Mouse (Mus musculus): ENCODE measurements at regions not wholly inside any gene's neighbourhood (a gene's known extent, or its start where the extent isn't known, plus 50 kb on each side); places are given as distances from the start of the nearest gene placed in this dataset.
A peak's percentile ranks its signal among the peaks of the same experiment; 100 is the strongest.

GRCm38 (mm10) chr10:67731577-67731976, 180.9 kb downstream of the Zfp365 start:
- DNase-seq (ENCODE audit: low spot score in 2 of 2) = no peak

DNA sequence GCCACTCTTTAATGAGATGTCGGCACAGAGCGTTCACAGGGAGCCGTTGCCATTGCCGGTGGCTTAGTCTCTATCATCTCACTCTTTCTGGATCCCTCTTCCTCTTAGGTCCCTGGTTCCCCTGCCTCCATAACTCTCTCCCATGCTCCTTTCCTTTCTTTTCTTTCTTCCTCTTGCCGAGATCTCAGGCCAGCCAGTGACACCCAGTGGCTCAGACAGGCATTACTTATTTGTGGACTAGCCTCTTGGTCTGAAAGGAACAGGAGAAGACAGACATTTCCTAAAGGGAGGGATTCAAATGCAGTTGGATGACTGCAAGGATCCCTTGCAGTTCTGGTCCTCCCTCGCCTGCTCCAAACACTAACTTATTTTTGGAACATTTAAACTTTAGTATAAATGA, 180.5 kb upstream of the Ado start:
- no peak for DNase-seq (ENCODE audit: low spot score in 2 of 2)

GRCm38 (mm10) chr10:67727580-67727979, 178.8 kb upstream of the Ado start:
- no peak for DNase-seq (ENCODE audit: low spot score in 2 of 2)

- DNase-seq (ENCODE audit: low spot score in 2 of 2) = no peak
These were observed 178.0 kb upstream of the Ado start for GRCm38 (mm10) chr10:67726796-67727195.

DNA sequence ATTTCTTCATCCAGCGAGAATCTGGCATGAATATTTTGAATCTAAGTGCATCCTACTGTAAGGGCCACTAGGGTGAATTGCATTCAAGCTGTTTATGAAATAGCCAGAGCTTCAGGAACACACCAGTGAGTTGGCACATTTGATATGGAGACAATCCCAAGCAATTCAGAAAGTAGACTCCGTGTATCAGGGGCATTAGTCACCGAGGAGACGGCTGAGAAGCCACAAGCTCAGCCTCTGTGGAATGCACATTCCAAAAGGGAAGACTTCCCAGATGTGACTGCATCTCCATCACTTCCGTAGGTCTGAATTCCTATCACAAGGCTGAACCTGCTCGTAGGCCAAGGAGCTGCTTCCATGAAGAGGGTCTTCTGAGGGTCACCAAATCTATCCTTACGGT, 177.6 kb upstream of the Ado start:
- DNase-seq (ENCODE audit: low spot score in 2 of 2) = no peak

GRCm38 (mm10) chr10:67721787-67722186, 173.0 kb upstream of the Ado start:
- peak; percentile 32 to 35 for DNase-seq (ENCODE audit: low spot score in 2 of 2)

GRCm38 (mm10) chr10:67717506-67717905, 168.8 kb upstream of the Ado start:
- no peak for DNase-seq (ENCODE audit: low spot score in 2 of 2)

DNA sequence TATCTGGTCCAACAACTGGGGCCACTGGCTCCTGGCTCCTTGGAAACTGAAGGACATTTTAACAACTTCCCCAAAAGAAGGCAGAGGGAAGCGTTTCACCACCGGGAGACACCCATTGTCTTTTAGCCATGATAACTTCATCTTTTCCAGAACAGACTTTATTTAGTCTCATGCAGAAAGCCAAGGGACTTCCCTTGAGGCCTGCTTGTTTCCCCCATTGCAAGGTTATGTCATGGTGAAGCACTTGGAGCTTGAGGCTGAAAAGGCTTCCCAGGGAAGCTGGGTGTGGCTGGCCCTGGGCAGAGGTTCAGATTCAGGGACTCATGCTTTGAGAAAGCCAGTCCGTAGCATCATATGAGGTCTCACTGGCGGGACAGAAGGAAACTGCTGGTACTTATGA, 166.3 kb upstream of the Ado start:
- DNase-seq (ENCODE audit: low spot score in 2 of 2) = no peak

GRCm38 (mm10) chr10:67713098-67713497, 164.3 kb upstream of the Ado start:
- DNase-seq (ENCODE audit: low spot score in 2 of 2) = peak in 1 of 2 experiments; percentile 37

DNA sequence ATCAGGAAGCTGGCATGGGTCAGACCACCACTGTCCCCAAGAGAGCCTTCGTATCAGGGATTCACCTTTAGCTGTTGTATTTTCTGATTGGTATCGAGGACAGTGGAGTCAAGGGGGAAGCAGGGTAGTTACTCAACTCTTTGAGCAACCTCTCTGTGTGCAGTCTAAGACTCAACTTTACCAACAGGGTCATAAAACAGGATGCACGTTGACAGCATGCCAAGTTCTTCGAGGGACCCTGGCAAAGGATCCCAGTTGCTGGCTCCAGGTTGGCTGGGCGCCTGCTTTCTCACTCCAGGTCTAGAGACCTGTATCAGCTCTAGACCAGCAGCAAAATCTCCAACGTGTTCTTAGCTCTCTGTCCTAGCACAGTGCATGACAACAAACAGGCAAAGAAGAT, 163.9 kb upstream of the Ado start:
- no peak for DNase-seq (ENCODE audit: low spot score in 2 of 2)

DNA sequence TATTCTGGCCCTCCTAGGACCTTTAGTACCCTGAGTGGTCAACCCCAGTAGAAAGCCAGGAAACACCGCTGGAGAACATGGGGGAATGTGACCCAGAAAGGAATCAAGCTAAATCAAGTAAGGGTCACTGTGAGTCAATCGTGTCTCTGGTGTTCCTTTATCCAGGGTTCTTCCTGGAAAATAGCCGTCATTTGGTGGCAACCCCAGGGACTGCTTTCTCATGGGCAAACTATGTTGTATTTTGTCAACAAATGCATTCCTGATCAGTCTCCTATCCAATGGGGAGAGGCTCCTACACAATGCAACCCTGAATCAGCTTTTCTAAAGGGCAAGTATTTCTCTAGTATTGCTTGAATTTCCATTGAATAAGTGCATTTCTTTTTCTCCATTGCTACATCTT, 163.2 kb upstream of the Ado start:
- DNase-seq (ENCODE audit: low spot score in 2 of 2) = no peak

- DNase-seq (ENCODE audit: low spot score in 2 of 2) = no peak
These were observed 157.7 kb upstream of the Ado start for GRCm38 (mm10) chr10:67706436-67706835.

DNA sequence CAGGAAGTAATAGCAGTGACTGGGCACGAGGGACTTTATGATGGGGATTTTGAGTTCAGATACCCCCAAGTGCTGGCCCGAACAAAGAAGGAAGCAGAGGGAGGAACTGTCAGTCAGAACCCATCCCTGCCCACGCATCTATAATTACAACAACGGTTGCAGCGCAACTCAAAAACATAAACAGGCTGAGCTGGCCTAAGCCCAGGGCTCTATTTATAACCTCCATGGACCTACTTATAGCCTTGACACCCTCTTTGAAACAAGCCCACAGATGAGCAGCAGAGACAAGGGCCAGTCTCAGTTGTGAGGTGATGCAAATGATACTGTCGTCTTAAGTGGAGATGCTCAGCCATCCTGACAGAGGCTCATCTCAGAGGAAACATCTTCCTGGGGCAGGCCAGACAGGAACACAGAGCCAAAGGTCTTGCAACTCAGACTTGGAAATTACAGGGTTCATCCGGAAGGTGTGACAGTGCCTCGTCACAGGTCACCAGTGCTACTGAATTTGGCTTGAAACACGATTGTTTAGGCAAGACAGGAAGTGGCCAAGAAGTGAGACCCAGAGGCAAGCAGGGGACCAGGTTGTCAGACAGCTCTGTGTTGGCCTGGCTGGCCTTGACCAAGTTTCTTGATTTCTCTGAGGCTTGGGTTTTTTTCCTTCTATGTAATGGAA, 154.2 kb upstream of the Ado start:
- peak; percentile 34 to 46 for DNase-seq (ENCODE audit: low spot score in 2 of 2)

DNA sequence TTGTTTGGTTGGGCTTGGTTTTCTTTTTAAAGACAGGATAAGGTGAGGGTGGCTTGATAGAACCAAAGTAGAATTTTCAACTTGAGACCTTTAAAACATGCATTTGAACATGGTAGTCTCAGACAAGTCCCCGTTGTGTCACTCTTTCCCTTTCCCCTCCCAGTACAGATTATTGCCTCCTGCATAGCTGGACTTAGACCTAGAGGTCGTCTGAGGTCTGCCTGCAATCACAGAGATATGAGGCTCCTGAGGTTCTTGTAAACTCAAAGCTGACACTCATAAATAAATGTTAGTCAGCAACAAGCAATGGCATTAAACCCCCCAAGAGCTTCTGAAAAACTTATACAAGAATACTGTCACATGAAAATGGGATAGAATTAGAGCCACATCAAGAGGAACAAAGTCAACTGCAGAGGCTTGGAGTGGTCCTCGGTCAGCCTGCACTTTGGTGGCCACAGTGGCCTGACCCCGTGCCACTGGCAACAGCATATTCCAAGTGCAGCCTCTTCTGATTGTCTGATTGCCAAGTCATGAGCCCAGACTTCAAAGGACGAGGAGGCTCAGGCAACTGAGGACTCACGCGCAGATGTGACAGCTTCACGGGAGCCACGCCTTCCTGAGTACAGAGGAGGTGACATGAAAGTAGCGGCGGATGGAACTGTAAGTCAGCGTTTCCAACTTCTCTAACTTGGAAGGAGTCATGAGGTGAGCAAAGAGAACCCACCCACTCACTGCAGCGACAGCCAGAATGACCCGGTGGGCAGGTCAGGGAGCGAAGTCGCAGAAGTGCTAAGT, 148.8 kb upstream of the Ado start:
- no peak for DNase-seq (ENCODE audit: low spot score in 2 of 2)

DNA sequence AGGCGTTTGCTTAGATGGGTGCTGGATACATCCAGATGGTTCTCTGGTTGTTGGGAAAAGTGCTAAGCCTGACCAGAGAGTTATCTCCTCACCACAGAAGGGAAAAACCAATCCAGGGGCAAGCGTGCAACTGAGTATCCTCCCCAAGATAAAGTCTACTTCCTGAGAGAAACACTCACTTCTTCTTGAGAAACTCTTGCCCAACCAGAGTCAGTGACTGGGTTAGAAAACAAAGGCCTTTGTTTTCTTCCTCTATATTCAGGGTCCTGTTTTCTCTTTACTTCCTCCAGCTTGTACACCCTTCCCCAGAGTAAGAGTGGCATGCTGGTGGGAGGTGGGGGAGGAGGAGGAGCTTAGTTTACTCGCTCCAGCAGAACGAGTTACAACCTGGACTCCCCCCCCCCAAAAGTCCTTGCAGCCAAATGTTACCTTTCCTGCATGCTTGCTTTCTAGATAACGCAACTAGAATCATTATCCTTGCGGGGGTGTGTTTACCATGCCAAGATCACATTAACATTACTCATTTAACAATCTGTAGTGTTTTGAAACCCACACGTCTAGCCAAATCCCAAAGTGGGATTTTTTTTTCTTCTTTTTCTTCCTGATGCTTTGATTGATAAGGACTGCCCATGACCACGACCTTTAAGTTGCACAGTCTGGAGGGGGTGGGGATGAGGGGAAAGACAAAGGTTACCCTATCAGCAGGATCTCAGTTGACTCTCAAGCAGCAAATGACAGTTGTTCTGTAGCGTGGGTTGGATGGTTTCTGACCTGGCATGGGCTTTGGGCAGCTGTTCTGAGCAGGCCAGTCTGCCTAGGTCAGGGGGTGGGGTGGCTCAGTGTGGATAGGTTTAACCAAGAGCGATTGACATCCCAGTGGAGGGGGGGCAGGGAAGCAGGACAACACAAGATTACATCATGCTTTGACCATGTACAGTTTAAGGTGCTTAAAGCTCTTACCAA, 147.4 kb upstream of the Ado start:
- peak in 1 of 2 experiments; percentile 27 for DNase-seq (ENCODE audit: low spot score in 2 of 2)

DNA sequence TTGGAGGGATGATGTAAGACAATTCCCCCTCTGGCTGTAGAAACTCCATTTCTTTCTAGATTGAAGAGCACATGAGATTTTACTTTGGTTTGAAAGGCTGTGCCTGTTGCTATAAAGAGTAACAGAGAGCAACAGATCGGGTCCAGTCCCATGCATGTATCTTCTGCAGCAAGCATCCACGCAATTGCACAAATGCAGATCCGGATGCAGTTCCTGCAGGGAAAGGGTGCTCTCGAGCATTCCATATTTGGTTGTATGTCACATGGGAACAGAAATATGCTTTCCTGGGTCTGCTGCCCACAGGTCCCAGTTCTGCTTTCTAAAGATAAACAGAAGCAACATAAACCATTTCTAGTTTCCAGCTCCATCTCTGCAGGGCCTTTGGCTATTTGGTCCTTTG, 146.0 kb upstream of the Ado start:
- DNase-seq (ENCODE audit: low spot score in 2 of 2) = no peak

- peak in 1 of 2 experiments; percentile 41 for DNase-seq (ENCODE audit: low spot score in 2 of 2)
These were observed 144.8 kb upstream of the Ado start for GRCm38 (mm10) chr10:67693586-67693985.

- no peak for DNase-seq (ENCODE audit: low spot score in 2 of 2)
These were observed 141.4 kb upstream of the Ado start for GRCm38 (mm10) chr10:67689944-67690670.

- DNase-seq (ENCODE audit: low spot score in 2 of 2) = peak; percentile 45 to 59
These were observed 130.6 kb upstream of the Ado start for GRCm38 (mm10) chr10:67679382-67679781.

GRCm38 (mm10) chr10:67673450-67673849, 124.7 kb upstream of the Ado start:
- peak; percentile 71 to 78 for DNase-seq (ENCODE audit: low spot score in 2 of 2)

DNA sequence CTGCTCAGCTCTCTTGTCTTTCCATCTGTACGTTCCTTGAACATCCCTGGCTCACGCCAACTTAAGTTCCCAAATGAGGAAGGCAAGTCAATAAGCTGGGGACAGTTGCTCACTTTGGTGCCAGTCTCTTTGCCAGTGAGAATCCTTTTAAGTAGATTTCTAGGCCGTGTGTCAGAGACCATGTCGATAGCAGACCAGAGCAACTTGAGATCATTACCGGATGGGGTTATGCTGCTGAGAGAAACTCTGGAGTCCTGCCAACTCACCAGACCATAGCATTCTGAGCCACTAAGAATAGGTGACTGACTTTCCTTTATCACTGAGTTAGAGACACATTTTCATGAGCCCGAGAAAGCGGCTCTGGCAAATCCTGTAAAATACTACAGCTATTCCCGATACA, 123.5 kb upstream of the Ado start:
- DNase-seq (ENCODE audit: low spot score in 2 of 2) = peak; percentile 73 to 78
